Mouse (Mus musculus) liver, embryonic 14.5 days (tissue): Measurements from ENCODE around the gene Ly6g6d.

Experiments
- CTCF ChIP-seq: IDR thresholded peaks from 2 replicates; pipeline ENCODE4 v1.5.1; 2016; ENCODE audit warnings: antibody characterized with exemption, low read depth, control low read depth
- EP300 ChIP-seq: IDR thresholded peaks from 2 replicates; pipeline ENCODE4 v1.6.1; 2016; ENCODE audit warnings: antibody characterized with exemption, low read depth

GRCm38 (mm10) chr17:35060071-35060470, 17.8 kb downstream of the Ly6g6d start:
- TF ChIP-seq EP300 (no peak), CTCF (no peak)
